Mouse (Mus musculus): ENCODE measurements around the gene Ensa.
"Not testable (repeated sequence)": the region's sequence is repeated elsewhere in the genome, so short reads cannot be mapped to it uniquely, and the experiment has no call there.

Ensa gene

GRCm38 (mm10) chr3:95624628-95625503, at the start of gene Ensa:
Ensa (plus strand) TSS chr3:95624993.
- DNase-seq (ENCODE audit: low spot score in 2 of 2) = peak; percentile 98 to 99

- no peak for DNase-seq (ENCODE audit: low spot score in 2 of 2)
These were observed 36.8 kb upstream of the Ensa start for GRCm38 (mm10) chr3:95587754-95588603.

GRCm38 (mm10) chr3:95588604-95589086, 36.1 kb upstream of the Ensa start, which contains the start of gene Golph3l:
Golph3l (plus strand) TSS chr3:95588934.
- peak; percentile 94 for DNase-seq (ENCODE audit: low spot score in 2 of 2)

- no peak for DNase-seq (ENCODE audit: low spot score in 2 of 2)
These were observed 26.1 kb upstream of the Ensa start for GRCm38 (mm10) chr3:95598734-95599133.

GRCm38 (mm10) chr3:95601287-95601686, 23.5 kb upstream of the Ensa start:
- DNase-seq (ENCODE audit: low spot score in 2 of 2) = no peak

- DNase-seq (ENCODE audit: low spot score in 2 of 2) = no peak
These were observed 18.7 kb upstream of the Ensa start for GRCm38 (mm10) chr3:95606096-95606495.

- DNase-seq (ENCODE audit: low spot score in 2 of 2) = no peak
These were observed 15.6 kb upstream of the Ensa start for GRCm38 (mm10) chr3:95609195-95609594.

- DNase-seq (ENCODE audit: low spot score in 2 of 2) = no peak
These were observed 10.8 kb upstream of the Ensa start for GRCm38 (mm10) chr3:95613996-95614395.

GRCm38 (mm10) chr3:95618511-95618910, 6.3 kb upstream of the Ensa start:
- no peak for DNase-seq (ENCODE audit: low spot score in 2 of 2)

- DNase-seq (ENCODE audit: low spot score in 2 of 2) = no peak
These were observed 3.6 kb upstream of the Ensa start for GRCm38 (mm10) chr3:95621241-95621640.

- DNase-seq (ENCODE audit: low spot score in 2 of 2) = not testable (repeated sequence)
These were observed 2.4 kb upstream of the Ensa start for GRCm38 (mm10) chr3:95622421-95622820.

- no peak for DNase-seq (ENCODE audit: low spot score in 2 of 2)
These were observed 1.2 kb upstream of the Ensa start for GRCm38 (mm10) chr3:95623551-95623950.

GRCm38 (mm10) chr3:95623991-95624515, 740 bp upstream of the Ensa start:
- not testable (repeated sequence) for DNase-seq (ENCODE audit: low spot score in 2 of 2)

GRCm38 (mm10) chr3:95627763-95628162, 3.0 kb downstream of the Ensa start:
- peak; percentile 32 to 61 for DNase-seq (ENCODE audit: low spot score in 2 of 2)

GRCm38 (mm10) chr3:95629755-95630154, 5.0 kb downstream of the Ensa start:
- peak in 1 of 2 experiments; percentile 50 for DNase-seq (ENCODE audit: low spot score in 2 of 2)

- no peak for DNase-seq (ENCODE audit: low spot score in 2 of 2)
These were observed 6.1 kb downstream of the Ensa start for GRCm38 (mm10) chr3:95630856-95631255.

GRCm38 (mm10) chr3:95631304-95631703, 6.5 kb downstream of the Ensa start:
- no peak for DNase-seq (ENCODE audit: low spot score in 2 of 2)

- DNase-seq (ENCODE audit: low spot score in 2 of 2) = no peak
These were observed 8.1 kb downstream of the Ensa start for GRCm38 (mm10) chr3:95632648-95633588.

- DNase-seq (ENCODE audit: low spot score in 2 of 2) = no peak
These were observed 10.8 kb downstream of the Ensa start for GRCm38 (mm10) chr3:95635636-95636035.

- no peak for DNase-seq (ENCODE audit: low spot score in 2 of 2)
These were observed 11.3 kb downstream of the Ensa start for GRCm38 (mm10) chr3:95636072-95636471.

GRCm38 (mm10) chr3:95639694-95640093, 14.9 kb downstream of the Ensa start:
- no peak for DNase-seq (ENCODE audit: low spot score in 2 of 2)
